Mouse (Mus musculus) cerebellum, adult (tissue): Measurements from ENCODE around the gene Stub1.

Experiments used
- ATAC-seq: cut with Nextera tagmentation; 2 replicates; pipeline ENCODE4 v1.9.2; 2017; ENCODE audit warnings: mild to moderate bottlenecking, moderate library complexity, mixed read lengths; ENCODE audit not compliant: insufficient number of reproducible peaks, low FRiP score, low TSS enrichment

Gene Stub1

GRCm38 (mm10) chr17:25795609-25796092 lies 37.6 kb downstream of the Stub1 start, which contains the start of gene AC134908.4:
Gene AC134908.4 (minus strand): TSS chr17:25795659.
- no peak for ATAC-seq

- ATAC-seq, result no peak
Observed at GRCm38 (mm10) chr17:25794998-25795397, 38.2 kb downstream of the Stub1 start.

- ATAC-seq, result no peak
Observed at GRCm38 (mm10) chr17:25794197-25794596, 39.0 kb downstream of the Stub1 start.

- no peak for ATAC-seq
Observed at GRCm38 (mm10) chr17:25792615-25793014, 40.6 kb downstream of the Stub1 start, which contains the start of gene Fam173a. Gene Fam173a (minus strand): TSS chr17:25792901.

GRCm38 (mm10) chr17:25791843-25792527 lies 41.2 kb downstream of the Stub1 start:
- peak; percentile 12; the same call in 1 of the 2 replicates for ATAC-seq

- ATAC-seq, result no peak
Observed at GRCm38 (mm10) chr17:25791320-25791842, 41.8 kb downstream of the Stub1 start.

- no peak for ATAC-seq
Observed at GRCm38 (mm10) chr17:25786781-25787504, 46.3 kb downstream of the Stub1 start.

- no peak for ATAC-seq
Observed at GRCm38 (mm10) chr17:25786280-25786679, 46.9 kb downstream of the Stub1 start, which contains the start of gene Ccdc78. Gene Ccdc78 (plus strand): TSS chr17:25786580.

GRCm38 (mm10) chr17:25785281-25785745 lies 47.9 kb downstream of the Stub1 start, which contains the start of gene Haghl:
Gene Haghl (minus strand): TSS chr17:25785673.
- ATAC-seq, result peak; percentile 76; the same call in 1 of the 2 replicates

- ATAC-seq, result no peak
Observed at GRCm38 (mm10) chr17:25783861-25784574, 49.2 kb downstream of the Stub1 start.

GRCm38 (mm10) chr17:25783086-25783485 lies 50.1 kb downstream of the Stub1 start:
- ATAC-seq, result no peak

- ATAC-seq, result no peak
Observed at GRCm38 (mm10) chr17:25781339-25781738, 51.9 kb downstream of the Stub1 start.
